Mouse (Mus musculus) myocyte (in vitro differentiated cells): ENCODE measurements around the gene Ppara.

Experiments
- CEBPB ChIP-seq: IDR thresholded peaks from 2 replicates; pipeline ENCODE4 v1.6.1; 2011; ENCODE audit warnings: mild to moderate bottlenecking, moderate library complexity; ENCODE audit not compliant: poor library complexity, insufficient read depth, severe bottlenecking
- E2F4 ChIP-seq: IDR thresholded peaks from one replicate; pipeline ENCODE4 v1.6.1; 2011; ENCODE audit warnings: mild to moderate bottlenecking, control low read depth, moderate library complexity; ENCODE audit not compliant: insufficient read depth
- MAX ChIP-seq: IDR thresholded peaks from one replicate; pipeline ENCODE4 v1.6.1; 2011; ENCODE audit warnings: low read depth, mild to moderate bottlenecking, control low read depth
- MYOG ChIP-seq, 3 experiments: IDR thresholded peaks; one replicate each; pipeline ENCODE4 v1.6.1; 2011; ENCODE audit warnings: control low read depth in 2 of 3, low read depth in 2 of 3, mild to moderate bottlenecking in 2 of 3; ENCODE audit not compliant: insufficient read length in 2 of 3, control insufficient read depth in 1 of 3, insufficient read depth in 1 of 3
- POLR2A ChIP-seq: IDR thresholded peaks from one replicate; pipeline ENCODE4 v1.6.1; 2011; ENCODE audit warnings: low read depth, mild to moderate bottlenecking, control low read depth, moderate library complexity; ENCODE audit not compliant: insufficient read length
- POLR2AphosphoS2 ChIP-seq: IDR thresholded peaks from one replicate; pipeline ENCODE4 v1.6.1; 2011; ENCODE audit warnings: low read depth, control low read depth; ENCODE audit not compliant: insufficient read length
- REST ChIP-seq: IDR thresholded peaks from one replicate; pipeline ENCODE4 v1.6.1; 2011; ENCODE audit warnings: mild to moderate bottlenecking, control low read depth, moderate library complexity; ENCODE audit not compliant: insufficient read depth, insufficient read length
- SRF ChIP-seq: IDR thresholded peaks from one replicate; pipeline ENCODE4 v1.6.1; 2011; ENCODE audit warnings: low read depth; ENCODE audit not compliant: control insufficient read depth, insufficient read length

DNA sequence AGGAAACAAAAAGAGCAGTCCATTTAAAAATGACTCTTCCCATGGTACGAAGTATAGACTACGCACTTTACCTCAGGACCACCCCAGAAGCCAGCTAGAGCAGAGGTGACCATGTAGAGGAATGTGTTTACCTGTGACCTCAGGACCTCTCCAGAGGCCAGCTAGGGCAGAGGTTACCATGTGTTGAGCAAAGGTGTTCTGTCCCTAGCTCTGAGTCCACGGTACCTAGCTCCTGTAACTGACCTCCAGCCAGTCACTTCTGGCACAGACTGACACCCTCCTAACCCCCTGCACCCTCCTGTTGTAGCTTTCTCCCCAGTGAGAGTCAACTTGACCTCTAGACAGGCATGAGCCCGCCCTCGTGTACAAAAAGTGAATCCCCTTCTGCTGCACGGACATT lies 52.7 kb downstream of the Ppara start:
- no peak for TF ChIP-seq MAX
- no peak for TF ChIP-seq CEBPB
- TF ChIP-seq POLR2A, result no peak
- no peak for TF ChIP-seq POLR2AphosphoS2
- TF ChIP-seq E2F4, result no peak
- no peak for TF ChIP-seq REST
- TF ChIP-seq MYOG (IDR thresholded peaks at IDR 0.05; ENCODE audit: control insufficient read depth in 1 of 3, insufficient read depth in 1 of 3, insufficient read length in 2 of 3, low read depth in 2 of 3), result no peak
- TF ChIP-seq SRF, result no peak
